Mouse (Mus musculus) MEL (cell line): ENCODE measurements around the gene Ddx5.

Experiments used
- CTCF ChIP-seq, 3 experiments: IDR thresholded peaks in 2 of 3; conservative IDR thresholded peaks in 1 of 3; 2 replicates each; pipeline ENCODE4 v1.5.1; 2011 to 2012; ENCODE audit warnings: low read length in 3 of 3, low read depth in 2 of 3, mild to moderate bottlenecking in 2 of 3, improper control_type of control experiment in 1 of 3, inconsistent platforms in 1 of 3, mixed read lengths in 1 of 3, moderate library complexity in 1 of 3; ENCODE audit not compliant: control insufficient read depth in 1 of 3, insufficient read depth in 1 of 3, poor library complexity in 1 of 3, severe bottlenecking in 1 of 3
- MAFK ChIP-seq: IDR thresholded peaks from 2 replicates; pipeline ENCODE4 v1.6.1; 2011; ENCODE audit warnings: low read depth, mild to moderate bottlenecking, low read length, improper control_type of control experiment, borderline replicate concordance
- MAX ChIP-seq: IDR thresholded peaks from 2 replicates; pipeline ENCODE4 v1.6.1; 2011; ENCODE audit warnings: low read length, improper control_type of control experiment
- POLR2A ChIP-seq, 2 experiments: IDR thresholded peaks; 2 replicates each; pipeline ENCODE4 v1.6.1; 2011 to 2012; ENCODE audit warnings: low read length in 2 of 2, mild to moderate bottlenecking in 2 of 2, control low read depth in 1 of 2, improper control_type of control experiment in 1 of 2, low read depth in 1 of 2, moderate library complexity in 1 of 2; ENCODE audit not compliant: control insufficient read depth in 1 of 2, insufficient read depth in 1 of 2, poor library complexity in 1 of 2
- SMC3 ChIP-seq: IDR thresholded peaks from 2 replicates; pipeline ENCODE4 v1.6.1; 2011; ENCODE audit warnings: low read depth, low read length, improper control_type of control experiment
- TAL1 ChIP-seq: IDR thresholded peaks from 2 replicates; pipeline ENCODE4 v1.6.1; 2012; ENCODE audit warnings: mild to moderate bottlenecking, inconsistent platforms, low read length, moderate library complexity, mixed read lengths
- ZC3H11A ChIP-seq: IDR thresholded peaks from 2 replicates; pipeline ENCODE4 v1.6.1; 2012; ENCODE audit warnings: low read depth, mild to moderate bottlenecking, inconsistent platforms, low read length, improper control_type of control experiment
- ZKSCAN1 ChIP-seq: IDR thresholded peaks from 2 replicates; pipeline ENCODE4 v1.6.1; 2012; ENCODE audit warnings: low read depth, mild to moderate bottlenecking, inconsistent platforms, low read length, improper control_type of control experiment, moderate library complexity

- TF ChIP-seq CTCF (IDR thresholded peaks at IDR 0.05 in 2 of 3, conservative IDR thresholded peaks at IDR 0.05 in 1 of 3; ENCODE audit: control insufficient read depth in 1 of 3, insufficient read depth in 1 of 3, low read depth in 2 of 3, low read length in 3 of 3, poor library complexity in 1 of 3, severe bottlenecking in 1 of 3), result no peak
- no peak for TF ChIP-seq ZC3H11A
- TF ChIP-seq TAL1, result no peak
- no peak for TF ChIP-seq SMC3
- TF ChIP-seq MAFK, result no peak
- TF ChIP-seq POLR2A (IDR thresholded peaks at IDR 0.05; ENCODE audit: control insufficient read depth in 1 of 2, insufficient read depth in 1 of 2, low read depth in 1 of 2, low read length in 2 of 2, poor library complexity in 1 of 2), result no peak
- TF ChIP-seq MAX, result no peak
- no peak for TF ChIP-seq ZKSCAN1
These were observed 10.9 kb downstream of the Ddx5 start for GRCm38 (mm10) chr11:106778132-106778531.
